Mouse (Mus musculus) heart, postnatal 0 days (tissue): Measurements from ENCODE around the gene Ankmy1. TPM values are rescaled to one million over a fixed set of nuclear protein-coding genes. Genes with fewer than 3 reads are reported as not detected.

Source experiments
- ATAC-seq: fragments of 200-750 bp; cut with Nextera tagmentation; 2 replicates; pipeline ENCODE4 v1.8.0; 2017; ENCODE audit warnings: low read depth, moderate number of reproducible peaks, moderate library complexity; ENCODE audit not compliant: insufficient read depth
- DNase-seq: peaks from one replicate; pipeline ENCODE4 v3.0.0-alpha.2; 2016; ENCODE audit warnings: low spot score
- H3K27ac ChIP-seq: fragments of 300-500 bp; sonication (generic); 2 replicates; pipeline ENCODE4 v1.5.1; 2014; ENCODE audit warnings: low read depth, mild to moderate bottlenecking
- H3K27me3 ChIP-seq: fragments of 300-500 bp; sonication (generic); 2 replicates; pipeline ENCODE4 v1.6.1; 2014; ENCODE audit warnings: low read length, mixed read lengths; ENCODE audit not compliant: control insufficient read depth, insufficient read depth
- H3K36me3 ChIP-seq: fragments of 300-500 bp; sonication (generic); replicated peaks from 2 replicates; pipeline ENCODE4 v1.6.1; 2014; ENCODE audit warnings: low read length, mixed read lengths; ENCODE audit not compliant: control insufficient read depth, insufficient read depth
- H3K4me1 ChIP-seq: fragments of 300-500 bp; sonication (generic); 2 replicates; pipeline ENCODE4 v1.6.1; 2014; ENCODE audit warnings: antibody characterized with exemption; ENCODE audit not compliant: control insufficient read depth, insufficient read depth
- H3K4me2 ChIP-seq: fragments of 300-500 bp; sonication (generic); 2 replicates; pipeline ENCODE4 v1.6.1; 2014; ENCODE audit warnings: low read depth, mild to moderate bottlenecking, low read length, moderate library complexity
- H3K4me3 ChIP-seq: fragments of 300-500 bp; sonication (generic); 2 replicates; pipeline ENCODE4 v1.5.1; 2014; ENCODE audit warnings: low read depth, low read length
- H3K9ac ChIP-seq: fragments of 300-500 bp; sonication (generic); replicated peaks from 2 replicates; pipeline ENCODE4 v1.6.1; 2014; ENCODE audit warnings: low read depth, low read length, mixed read lengths
- H3K9me3 ChIP-seq: fragments of 300-500 bp; sonication (generic); replicated peaks from 2 replicates; pipeline ENCODE4 v1.6.1; 2016; ENCODE audit warnings: low read length; ENCODE audit not compliant: control insufficient read depth
- CTCF ChIP-seq: IDR thresholded peaks from 2 replicates; pipeline ENCODE4 v1.5.1; 2016; ENCODE audit warnings: antibody characterized with exemption, control low read depth, low read depth
- EP300 ChIP-seq: IDR thresholded peaks from 2 replicates; pipeline ENCODE4 v1.6.1; 2016; ENCODE audit warnings: antibody characterized with exemption, low read depth
- WGBS: fragments of 180-500 bp; shearing (Covaris S2); extraction: QIAGEN DNeasy Blood & Tissue Kit; methylation state at CpG from one replicate; pipeline ENCODE4 v1.1.7; 2014; 5-methylcytosine and 5-hydroxymethylcytosine counted together
- polyA plus RNA-seq: library from polyadenylated mRNA; unstranded; fragments of >200 nt; fragmentation: Nextera tagmentation; extraction: Ambion mirVana; gene quantifications from 2 replicates; pipeline ENCODE4 v1.2.1, GENCODE M21; 2015
- total RNA-seq: library from RNA; depleted of rRNA; stranded (reverse); fragments of >200 nt; gene quantifications from 2 replicates; pipeline ENCODE4 v1.2.3, GENCODE M21; 2014; ENCODE audit warnings: low replicate concordance

Gene Ankmy1
- total and polyA plus RNA-seq, 2 experiments from 2014 or later = 0.10 TPM; not detected in 1

- TF ChIP-seq EP300 (no peak), CTCF (no peak)
- no peaks in the 10 kb centered on the region for H3K9me3 ChIP-seq
- H3K27me3 ChIP-seq = no peaks in the 10 kb centered on the region
- no peaks in the 10 kb centered on the region for H3K4me1 ChIP-seq
- H3K36me3 ChIP-seq = no peaks in the 10 kb centered on the region
- no peak overlapping the region for H3K4me2 ChIP-seq
- 60% methylated on average over 3 of the region's 3 CpGs for WGBS
- H3K9ac ChIP-seq = no peak overlapping the region
- ATAC-seq = no peak
- DNase-seq = no peak
- H3K4me3 ChIP-seq = no peak overlapping the region
- no peak overlapping the region for H3K27ac ChIP-seq
Observed at GRCm38 (mm10) chr1:92893896-92894295, 8.8 kb downstream of the Ankmy1 start.

DNA sequence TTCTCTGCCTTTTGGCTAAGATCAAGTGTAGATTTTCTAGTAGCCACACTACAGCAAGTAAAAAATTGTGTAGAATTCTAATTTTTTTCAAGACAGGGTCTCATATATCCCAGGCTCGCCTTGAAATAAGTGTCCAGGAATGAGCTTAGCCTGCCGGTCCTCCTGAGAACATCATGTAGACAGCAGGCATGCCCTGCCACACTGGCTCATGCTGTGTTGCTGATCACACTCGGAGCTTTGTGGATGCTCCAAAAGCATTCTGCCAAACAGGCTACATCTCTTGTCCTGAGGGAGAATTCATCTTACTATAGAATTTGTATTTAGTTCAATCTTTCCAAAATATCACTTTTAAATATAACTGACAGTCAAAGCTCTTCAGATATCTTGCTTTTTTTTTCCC lies 9.9 kb downstream of the Ankmy1 start:
- no peak overlapping the region for H3K27ac ChIP-seq
- WGBS = 47% methylated on average over 3 of the region's 3 CpGs
- H3K4me2 ChIP-seq = no peak overlapping the region
- TF ChIP-seq EP300 (no peak), CTCF (no peak)
- H3K36me3 ChIP-seq = no peaks in the 10 kb centered on the region
- 0 out of 2 replicates have a peak, but pooled peaks cover 3% of the 10 kb centered on the region for H3K27me3 ChIP-seq
- ATAC-seq = no peak
- no peak for DNase-seq
- H3K9ac ChIP-seq = no peak overlapping the region
- no peaks in the 10 kb centered on the region for H3K4me1 ChIP-seq
- no peak overlapping the region for H3K4me3 ChIP-seq
- no peaks in the 10 kb centered on the region for H3K9me3 ChIP-seq

DNA sequence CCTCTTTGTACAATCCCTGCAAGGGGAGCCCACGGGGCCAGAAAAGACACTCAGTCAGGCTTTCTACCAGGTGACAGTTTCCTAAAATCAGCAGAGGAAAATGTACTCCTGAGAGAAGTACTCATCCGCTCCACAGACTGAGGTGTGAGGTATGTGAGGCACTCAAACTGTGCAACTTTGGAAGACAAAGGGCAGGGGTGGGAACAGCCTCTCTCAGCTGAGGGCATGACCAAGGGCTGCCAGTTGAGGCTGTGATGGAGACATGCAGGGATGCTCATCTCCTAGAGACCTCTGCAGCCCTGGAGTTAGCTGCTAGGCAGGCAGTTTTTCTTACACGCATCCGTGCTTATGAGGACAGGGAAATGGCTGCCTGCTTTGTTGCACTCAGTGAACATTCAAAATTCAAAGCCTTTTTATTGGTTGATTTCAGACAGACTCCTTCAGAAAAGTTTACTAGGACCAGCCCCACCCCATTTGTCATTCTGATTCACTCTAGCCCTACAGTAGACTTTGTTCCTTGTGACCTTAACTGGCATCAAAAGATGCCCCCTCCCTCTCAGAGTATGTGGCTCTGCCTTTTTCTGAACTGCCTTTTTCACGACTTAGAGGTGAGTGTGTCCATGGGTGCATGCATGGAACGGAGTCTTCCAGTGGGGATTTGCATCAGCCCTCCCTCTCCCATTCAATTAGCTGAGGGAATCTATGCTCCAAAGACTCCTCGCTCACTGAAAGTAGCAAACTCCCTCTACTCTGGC lies 13.6 kb downstream of the Ankmy1 start:
- WGBS = 69% methylated on average over 7 of the region's 7 CpGs
- Histone ChIP-seq H3K4me3 (no peak overlapping the region), H3K36me3 (no peaks in the 10 kb centered on the region), H3K9ac (no peak overlapping the region), H3K4me2 (no peak overlapping the region), H3K4me1 (no peaks in the 10 kb centered on the region), H3K27ac (no peak overlapping the region), H3K27me3 (0 out of 2 replicates have a peak, but pooled peaks cover 3% of the 10 kb centered on the region), H3K9me3 (no peaks in the 10 kb centered on the region)
- ATAC-seq (no peak), DNase-seq (no peak)
- no peak for TF ChIP-seq CTCF
- TF ChIP-seq EP300 = no peak

DNA sequence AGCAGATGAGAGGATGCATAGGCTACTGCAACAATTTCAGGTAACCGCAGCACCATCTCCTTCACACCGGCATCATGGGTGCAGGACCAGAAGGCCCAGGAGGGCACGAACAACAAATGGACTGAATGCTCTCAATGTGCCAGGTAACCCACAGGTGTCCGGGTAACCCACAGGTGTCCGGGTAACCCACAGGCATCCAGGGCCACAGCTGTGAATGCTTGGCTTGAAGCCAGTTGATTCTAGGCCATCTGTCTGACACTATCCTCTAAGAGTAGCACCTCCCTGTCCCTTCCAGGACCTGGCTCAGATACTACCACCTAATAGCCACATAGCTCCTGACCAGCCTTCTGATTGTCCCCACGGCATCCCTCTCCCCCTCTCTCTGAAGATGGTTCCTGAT lies 20.7 kb downstream of the Ankmy1 start:
- Histone ChIP-seq H3K27ac (no peak overlapping the region), H3K9me3 (no peaks in the 10 kb centered on the region), H3K4me2 (no peak overlapping the region), H3K9ac (no peak overlapping the region), H3K4me1 (no peaks in the 10 kb centered on the region), H3K4me3 (no peak overlapping the region), H3K36me3 (no peaks in the 10 kb centered on the region), H3K27me3 (no peaks in the 10 kb centered on the region)
- TF ChIP-seq CTCF (no peak), EP300 (no peak)
- ATAC-seq (no peak), DNase-seq (no peak)
- 73% methylated on average over 6 of the region's 6 CpGs for WGBS

DNA sequence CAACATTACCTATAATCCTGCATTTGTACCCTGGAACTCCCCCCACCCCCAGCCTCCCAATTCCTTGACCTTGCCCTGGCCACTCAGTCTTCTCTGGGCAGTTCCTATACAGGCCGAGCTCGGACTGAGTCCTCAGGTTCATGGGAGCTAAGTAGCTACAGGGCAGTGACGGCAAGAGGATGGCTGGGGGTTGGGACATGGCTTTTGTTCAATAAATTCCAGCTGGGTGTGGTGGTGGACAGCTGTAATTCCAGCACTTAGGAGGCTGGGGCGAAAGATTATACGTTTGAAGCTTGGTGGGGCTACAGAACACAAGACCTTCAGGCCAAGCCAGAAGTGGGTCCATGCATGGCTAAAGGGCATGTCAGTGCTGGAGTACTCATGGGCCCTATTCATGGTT lies 22.6 kb downstream of the Ankmy1 start:
- 79% methylated on average over 5 of the region's 5 CpGs for WGBS
- Histone ChIP-seq H3K4me2 (no peak overlapping the region), H3K27ac (no peak overlapping the region), H3K4me3 (no peak overlapping the region), H3K9ac (no peak overlapping the region), H3K27me3 (no peaks in the 10 kb centered on the region), H3K9me3 (no peaks in the 10 kb centered on the region), H3K4me1 (no peaks in the 10 kb centered on the region), H3K36me3 (no peaks in the 10 kb centered on the region)
- DNase-seq (no peak), ATAC-seq (no peak)
- TF ChIP-seq CTCF (no peak), EP300 (no peak)

GRCm38 (mm10) chr1:92879266-92879665 lies 23.4 kb downstream of the Ankmy1 start:
- Histone ChIP-seq H3K27ac (no peak overlapping the region), H3K4me3 (no peak overlapping the region), H3K9ac (no peak overlapping the region), H3K4me1 (no peaks in the 10 kb centered on the region), H3K9me3 (no peaks in the 10 kb centered on the region), H3K36me3 (no peaks in the 10 kb centered on the region), H3K4me2 (no peak overlapping the region), H3K27me3 (no peaks in the 10 kb centered on the region)
- TF ChIP-seq CTCF (no peak), EP300 (no peak)
- DNase-seq = no peak
- no peak for ATAC-seq
- 81% methylated on average over 12 of the region's 12 CpGs for WGBS
